Mouse (Mus musculus) stomach, postnatal 0 days (tissue): ENCODE measurements around the gene Rbm48. TPM values are rescaled to one million over a fixed set of nuclear protein-coding genes. Genes with fewer than 3 reads are reported as not detected.

ENCODE experiments used
- ATAC-seq: fragments of 200-750 bp; cut with Nextera tagmentation; 2 replicates; pipeline ENCODE4 v1.8.0; 2017; ENCODE audit not compliant: low FRiP score, low TSS enrichment
- DNase-seq: peaks from one replicate; pipeline ENCODE4 v3.0.0-alpha.2; 2016; ENCODE audit warnings: low spot score
- H3K27ac ChIP-seq: fragments of 300-500 bp; sonication (generic); replicated peaks from 2 replicates; pipeline ENCODE4 v1.5.1; 2014; ENCODE audit warnings: mild to moderate bottlenecking, control low read depth
- H3K27me3 ChIP-seq: fragments of 300-500 bp; sonication (generic); 2 replicates; pipeline ENCODE4 v1.6.1; 2014; ENCODE audit warnings: low read length; ENCODE audit not compliant: control insufficient read depth, insufficient read depth
- H3K36me3 ChIP-seq: fragments of 300-500 bp; sonication (generic); 2 replicates; pipeline ENCODE4 v1.6.1; 2014; ENCODE audit warnings: low read length, mixed read lengths; ENCODE audit not compliant: control insufficient read depth, insufficient read depth
- H3K4me1 ChIP-seq: fragments of 300-500 bp; sonication (generic); replicated peaks from 2 replicates; pipeline ENCODE4 v1.6.1; 2014; ENCODE audit warnings: antibody characterized with exemption; ENCODE audit not compliant: control insufficient read depth, insufficient read depth
- H3K4me2 ChIP-seq: fragments of 300-500 bp; sonication (generic); replicated peaks from 2 replicates; pipeline ENCODE4 v1.6.1; 2014; ENCODE audit warnings: low read depth, mild to moderate bottlenecking, control low read depth, moderate library complexity
- H3K4me3 ChIP-seq: fragments of 300-500 bp; sonication (generic); 2 replicates; pipeline ENCODE4 v1.5.1; 2014; ENCODE audit warnings: low read depth, low read length, control low read depth
- H3K9ac ChIP-seq: fragments of 300-500 bp; sonication (generic); 2 replicates; pipeline ENCODE4 v1.6.1; 2014; ENCODE audit warnings: mild to moderate bottlenecking, low read length, control low read depth, mixed read lengths
- H3K9me3 ChIP-seq: fragments of 300-500 bp; sonication (generic); 2 replicates; pipeline ENCODE4 v1.6.1; 2016; ENCODE audit warnings: low read length; ENCODE audit not compliant: control insufficient read depth
- CTCF ChIP-seq: IDR thresholded peaks from 2 replicates; pipeline ENCODE4 v1.5.1; 2016; ENCODE audit warnings: antibody characterized with exemption, low read depth, mild to moderate bottlenecking, moderate library complexity
- EP300 ChIP-seq: optimal IDR thresholded peaks from 2 replicates; pipeline ENCODE3; 2016; ENCODE audit warnings: antibody characterized with exemption
- WGBS: fragments of 180-500 bp; shearing (Covaris S2); extraction: QIAGEN DNeasy Blood & Tissue Kit; methylation state at CpG from one replicate; pipeline ENCODE4 v1.1.7; 2014; 5-methylcytosine and 5-hydroxymethylcytosine counted together
- polyA plus RNA-seq: library from polyadenylated mRNA; unstranded; fragments of >200 nt; fragmentation: Nextera tagmentation; extraction: Ambion mirVana; gene quantifications from 2 replicates; pipeline ENCODE4 v1.2.1, GENCODE M21; 2015

Rbm48 gene
- polyA plus RNA-seq, 1 experiment from 2014 or later: 7.0 TPM

DNA sequence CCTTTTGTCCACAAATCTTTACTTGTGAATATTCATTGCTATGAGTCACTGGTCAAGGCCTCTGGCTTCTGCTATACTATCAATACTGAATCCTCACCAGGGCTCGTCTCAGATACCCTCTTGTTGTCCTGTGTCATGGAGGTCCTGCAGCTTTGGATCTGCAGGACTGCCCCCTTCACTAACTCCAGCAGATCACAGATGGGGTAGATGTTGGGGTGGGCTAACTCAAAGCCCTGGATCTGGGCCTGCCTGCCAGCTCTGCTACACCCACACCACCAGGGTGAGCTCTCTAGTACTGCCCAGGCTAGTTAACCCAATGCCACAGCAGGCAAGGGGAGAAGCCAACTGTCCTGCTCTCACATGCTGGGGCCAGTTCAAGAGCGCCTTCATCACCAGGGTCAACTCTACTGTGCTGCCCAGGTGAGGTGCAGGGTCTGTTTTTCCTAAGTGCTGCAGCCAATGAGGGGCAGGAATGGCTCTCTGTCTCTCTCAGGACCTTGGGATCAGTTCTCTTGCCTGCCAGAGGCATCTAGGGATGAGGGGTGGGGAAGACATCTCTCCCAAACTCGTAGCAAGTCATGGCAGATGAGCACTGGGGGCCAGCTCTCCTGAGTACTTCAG, 59.7 kb downstream of the Rbm48 start:
- Histone ChIP-seq H3K4me1 (no peaks in the 10 kb centered on the region), H3K4me3 (no peak overlapping the region), H3K4me2 (no peak overlapping the region), H3K36me3 (no peaks in the 10 kb centered on the region), H3K9ac (no peak overlapping the region), H3K27me3 (no peaks in the 10 kb centered on the region; the same call in 1 of the 2 replicates), H3K27ac (no peak overlapping the region), H3K9me3 (no peaks in the 10 kb centered on the region)
- ATAC-seq (no peak), DNase-seq (no peak)
- TF ChIP-seq CTCF (no peak), EP300 (no peak)
- 82% methylated on average over 3 of the region's 3 CpGs for WGBS

Other genes starting within 250 kb of the Rbm48 start
- gene Fam133b, start 52.8 kb downstream of the Rbm48 start, polyA plus RNA-seq: 14.7 and 16.4 TPM in 2 replicates
- 0.61 and 0.91 TPM in 2 replicates for gene 1700109H08Rik, start 25.0 kb downstream of the Rbm48 start, polyA plus RNA-seq
- 6.2 and 8.7 TPM in 2 replicates for gene Pex1, start 519 bp downstream of the Rbm48 start, polyA plus RNA-seq
- gene Tmbim7, start 54.6 kb upstream of the Rbm48 start, polyA plus RNA-seq: not detected in 2 replicates
- 40.4 and 40.6 TPM in 2 replicates for gene Gatad1, start 60.6 kb upstream of the Rbm48 start, polyA plus RNA-seq
- gene Ankib1, start 206.3 kb upstream of the Rbm48 start, polyA plus RNA-seq: 5.9 and 6.2 TPM in 2 replicates
- 18.2 and 19.8 TPM in 2 replicates for gene Krit1, start 206.6 kb upstream of the Rbm48 start, polyA plus RNA-seq
- gene Lrrd1, start 248.6 kb upstream of the Rbm48 start, polyA plus RNA-seq: not detected in 2 replicates